Mouse (Mus musculus): Measurements from ENCODE around the gene Prkaca.
"Not testable (repeated sequence)": the region's sequence is repeated elsewhere in the genome, so short reads cannot be mapped to it uniquely, and the experiment has no call there.

The Prkaca gene

GRCm38 (mm10) chr8:84002957-84003611 lies 30.3 kb downstream of the Prkaca start:
- no peak for DNase-seq (ENCODE audit: low spot score in 2 of 2)

GRCm38 (mm10) chr8:84003612-84004246 lies 30.9 kb downstream of the Prkaca start:
- DNase-seq (ENCODE audit: low spot score in 2 of 2): no peak

- DNase-seq (ENCODE audit: low spot score in 2 of 2): peak; percentile 91 to 92
These were observed 31.9 kb downstream of the Prkaca start for GRCm38 (mm10) chr8:84004533-84005201.

GRCm38 (mm10) chr8:84005502-84005901 lies 32.7 kb downstream of the Prkaca start:
- DNase-seq (ENCODE audit: low spot score in 2 of 2): not testable (repeated sequence)

GRCm38 (mm10) chr8:84008362-84008761 lies 35.6 kb downstream of the Prkaca start:
- no peak for DNase-seq (ENCODE audit: low spot score in 2 of 2)

GRCm38 (mm10) chr8:84009876-84010275 lies 37.1 kb downstream of the Prkaca start:
- DNase-seq (ENCODE audit: low spot score in 2 of 2): peak; percentile 87 to 90

GRCm38 (mm10) chr8:84010625-84011611 lies 38.1 kb downstream of the Prkaca start:
- peak; percentile 60 to 62 for DNase-seq (ENCODE audit: low spot score in 2 of 2)

GRCm38 (mm10) chr8:84011705-84012498 lies 39.1 kb downstream of the Prkaca start, which contains the start of gene 2210011C24Rik:
TSS of gene 2210011C24Rik (minus strand) at chr8:84012171.
- DNase-seq (ENCODE audit: low spot score in 2 of 2): no peak

- DNase-seq (ENCODE audit: low spot score in 2 of 2): no peak
These were observed 39.8 kb downstream of the Prkaca start for GRCm38 (mm10) chr8:84012499-84013165.

- no peak for DNase-seq (ENCODE audit: low spot score in 2 of 2)
These were observed 43.0 kb downstream of the Prkaca start for GRCm38 (mm10) chr8:84015833-84016232.

GRCm38 (mm10) chr8:84019738-84020137 lies 46.9 kb downstream of the Prkaca start:
- DNase-seq (ENCODE audit: low spot score in 2 of 2): no peak

- no peak for DNase-seq (ENCODE audit: low spot score in 2 of 2)
These were observed 48.3 kb downstream of the Prkaca start, which contains the start of gene Palm3 for GRCm38 (mm10) chr8:84021096-84021495. TSS of gene Palm3 (plus strand) at chr8:84021471.

- no peak for DNase-seq (ENCODE audit: low spot score in 2 of 2)
These were observed 48.8 kb downstream of the Prkaca start for GRCm38 (mm10) chr8:84021569-84021968.

- DNase-seq (ENCODE audit: low spot score in 2 of 2): no peak
These were observed 50.3 kb downstream of the Prkaca start for GRCm38 (mm10) chr8:84023085-84023484.

- DNase-seq (ENCODE audit: low spot score in 2 of 2): no peak
These were observed 50.8 kb downstream of the Prkaca start for GRCm38 (mm10) chr8:84023631-84024030.

- DNase-seq (ENCODE audit: low spot score in 2 of 2): no peak
These were observed 51.4 kb downstream of the Prkaca start for GRCm38 (mm10) chr8:84024171-84024570.

- peak; percentile 23 to 27 for DNase-seq (ENCODE audit: low spot score in 2 of 2)
These were observed 53.1 kb downstream of the Prkaca start for GRCm38 (mm10) chr8:84025863-84026262.

GRCm38 (mm10) chr8:84027449-84027848 lies 54.7 kb downstream of the Prkaca start:
- DNase-seq (ENCODE audit: low spot score in 2 of 2): no peak

- DNase-seq (ENCODE audit: low spot score in 2 of 2): no peak
These were observed 56.5 kb downstream of the Prkaca start for GRCm38 (mm10) chr8:84029272-84029671.

- DNase-seq (ENCODE audit: low spot score in 2 of 2): no peak
These were observed 60.0 kb downstream of the Prkaca start for GRCm38 (mm10) chr8:84032777-84033176.
